Mouse (Mus musculus): ENCODE data around the gene Camkmt.
A peak's percentile ranks its signal among the peaks of the same experiment; 100 is the strongest.

The Camkmt gene

DNA sequence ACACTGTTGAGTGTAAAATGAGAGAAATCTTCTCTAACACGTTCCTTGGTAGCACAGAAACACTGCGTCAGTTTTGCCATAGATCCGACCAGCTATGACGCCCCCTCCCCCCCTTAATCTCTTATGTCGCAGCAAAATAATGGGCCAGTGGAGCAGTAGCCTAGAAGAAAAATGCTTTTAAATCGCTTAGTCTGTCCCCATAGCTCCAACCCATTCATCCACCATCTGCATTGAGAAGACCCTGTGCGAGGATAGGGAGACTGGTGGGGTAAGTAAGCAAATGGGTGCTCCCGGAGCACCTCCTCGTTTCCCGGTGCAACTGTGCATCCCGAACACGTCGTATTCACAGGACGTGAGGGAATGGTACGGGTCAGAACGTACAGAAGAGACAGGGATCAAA is 731 bp upstream of the Camkmt start:
- DNase-seq (ENCODE audit: low spot score): no peak

DNA sequence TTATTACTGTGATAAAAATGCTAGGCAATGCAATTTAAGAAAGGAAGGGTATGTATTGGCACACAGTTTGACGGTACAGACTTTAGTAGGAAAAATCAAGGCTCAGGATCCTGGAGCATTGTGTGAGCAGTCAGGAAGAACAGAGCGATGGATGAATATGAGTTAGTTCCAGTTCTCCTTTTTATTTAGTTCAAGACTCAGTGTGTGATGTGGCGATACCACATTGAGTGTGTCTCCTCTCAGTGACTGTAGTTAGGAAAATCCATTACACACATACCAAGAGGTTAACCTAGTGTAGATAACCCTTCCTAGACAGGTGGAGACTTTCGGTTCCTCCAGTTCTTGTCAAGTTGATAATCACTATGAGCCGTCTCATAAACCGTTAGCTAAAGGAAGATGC is 1.4 kb downstream of the Camkmt start:
- DNase-seq (ENCODE audit: low spot score): no peak

DNA sequence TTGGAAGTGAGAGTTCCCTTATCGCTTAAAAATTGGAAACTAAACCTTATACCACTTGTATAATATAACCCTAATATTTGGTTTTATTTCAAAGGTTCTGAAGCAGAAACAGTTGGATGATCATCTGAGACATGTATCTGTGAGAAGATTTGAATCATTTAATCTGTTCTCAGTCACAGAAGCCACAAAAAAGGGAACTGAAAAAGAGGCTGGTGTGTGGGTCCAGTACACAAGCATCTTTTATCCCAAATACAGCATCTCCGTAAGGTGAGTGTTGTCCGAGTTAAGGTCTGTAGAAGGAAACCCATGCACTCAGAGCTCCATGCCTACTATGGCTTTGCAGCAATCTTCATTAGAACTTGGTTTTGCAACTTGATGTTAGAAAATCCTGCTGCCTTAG is 6.0 kb downstream of the Camkmt start:
- DNase-seq (ENCODE audit: low spot score): no peak

DNA sequence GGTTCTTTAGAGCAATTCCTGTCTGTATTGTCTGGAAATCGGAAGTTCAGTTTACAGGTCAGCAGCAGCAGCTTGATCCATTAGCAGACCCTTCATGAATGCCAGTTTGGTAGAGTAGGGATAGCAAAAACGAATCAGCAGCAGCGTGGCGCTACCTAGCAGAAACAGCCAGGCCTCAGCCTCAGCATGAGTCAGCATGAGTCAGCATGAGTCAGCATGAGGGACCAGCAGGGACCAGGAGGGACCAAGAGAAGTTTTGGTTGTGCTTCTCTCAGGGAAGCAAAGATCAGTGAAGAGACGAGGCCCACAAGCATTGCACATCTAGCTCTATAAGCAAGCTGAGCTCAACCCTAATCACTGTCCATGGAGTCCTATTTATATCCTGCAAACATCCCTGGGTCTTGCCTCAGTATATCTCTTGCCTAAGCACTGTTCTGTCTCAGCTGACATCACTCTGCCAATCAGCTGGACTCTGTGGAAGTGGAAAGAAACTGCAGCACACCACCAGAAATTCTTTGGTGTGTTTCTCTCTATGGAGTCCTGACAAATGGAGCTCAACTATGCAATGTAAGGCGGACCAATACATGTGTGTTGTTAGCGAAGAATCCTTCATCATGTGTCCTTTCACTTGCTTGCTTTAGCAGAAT is 8.4 kb downstream of the Camkmt start:
- no peak for DNase-seq (ENCODE audit: low spot score)

GRCm38 (mm10) chr17:85100232-85100631 is 9.9 kb downstream of the Camkmt start:
- DNase-seq (ENCODE audit: low spot score): no peak

DNA sequence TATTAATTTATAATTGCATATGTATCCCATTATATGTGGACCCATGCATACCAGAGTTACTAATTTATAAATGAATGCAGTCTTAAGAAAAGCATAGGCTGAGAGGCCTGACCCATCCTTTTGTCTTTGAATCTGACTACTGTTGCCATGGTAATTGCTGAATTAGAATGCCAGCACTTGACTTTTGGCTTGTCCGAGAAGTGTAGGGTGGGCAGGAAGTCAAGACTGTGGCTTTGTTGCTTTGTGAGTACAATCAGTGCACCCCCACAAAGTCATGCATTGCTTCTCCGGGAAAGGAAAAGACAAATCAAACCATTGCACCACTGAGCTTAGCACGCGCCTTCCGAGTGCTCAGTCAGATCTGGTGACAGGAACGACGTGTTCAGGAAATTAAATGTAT is 11.4 kb downstream of the Camkmt start:
- no peak for DNase-seq (ENCODE audit: low spot score)

DNA sequence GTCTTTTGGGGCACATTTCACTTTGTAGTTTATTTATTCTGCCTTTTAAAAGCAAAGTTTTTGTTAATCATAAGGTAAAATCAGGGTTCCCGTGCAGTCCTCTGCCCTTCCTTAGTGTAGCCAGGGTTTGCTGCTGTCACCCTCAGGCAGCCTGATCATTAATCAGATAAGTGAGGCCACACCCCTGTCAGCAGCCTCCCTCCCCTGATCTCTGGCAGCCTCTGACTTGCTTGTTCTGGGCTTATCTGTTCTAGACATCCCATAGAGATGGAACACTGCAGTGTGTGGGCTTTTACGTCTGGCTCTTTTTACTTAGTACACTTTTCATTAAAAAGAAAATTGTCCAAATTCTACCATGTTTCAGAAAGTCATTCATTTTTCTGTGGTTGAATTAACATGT is 13.0 kb downstream of the Camkmt start:
- no peak for DNase-seq (ENCODE audit: low spot score)

DNA sequence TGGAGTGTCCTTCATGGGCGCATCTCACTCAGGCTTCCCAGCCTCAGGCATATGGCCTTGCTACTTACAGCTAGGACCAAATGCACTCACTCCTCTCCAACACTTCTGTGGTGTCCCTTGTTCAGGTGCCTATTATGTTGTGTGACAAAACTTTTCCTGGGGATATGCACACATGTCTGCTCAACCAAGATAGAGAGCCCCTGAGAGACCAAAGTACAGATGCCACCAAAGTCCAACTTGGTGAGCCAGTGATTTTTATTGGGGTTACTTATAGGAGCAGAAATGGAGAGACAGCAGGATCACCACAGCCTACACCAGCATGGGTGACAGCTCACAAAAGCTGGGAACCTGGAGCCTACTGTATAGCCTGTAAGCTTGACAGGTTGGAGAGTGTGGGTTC is 20.3 kb downstream of the Camkmt start:
- DNase-seq (ENCODE audit: low spot score): no peak

DNA sequence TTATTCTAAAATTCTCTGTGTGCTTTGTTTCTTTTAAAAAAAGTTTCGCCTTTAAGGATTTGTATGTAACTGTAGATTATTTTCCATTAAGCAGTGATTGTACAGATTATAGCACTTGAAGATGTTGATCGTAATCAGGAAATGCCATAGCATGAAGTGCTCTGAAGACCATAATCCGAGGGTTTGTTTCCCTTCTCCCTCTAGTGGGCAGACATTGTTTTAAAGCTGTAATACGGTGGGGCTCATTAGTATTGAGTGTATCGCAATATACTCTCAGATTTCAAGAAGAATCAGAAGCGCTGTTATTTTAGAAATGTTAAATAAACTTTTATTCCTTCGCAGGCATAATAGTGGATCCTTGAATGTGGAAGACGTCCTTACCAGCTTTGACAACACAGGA is 23.1 kb downstream of the Camkmt start:
- DNase-seq (ENCODE audit: low spot score): no peak

- peak; percentile 31 for DNase-seq (ENCODE audit: low spot score)
These were observed 26.3 kb downstream of the Camkmt start for GRCm38 (mm10) chr17:85116643-85117042.

- no peak for DNase-seq (ENCODE audit: low spot score)
These were observed 48.0 kb downstream of the Camkmt start for GRCm38 (mm10) chr17:85138393-85138792.

GRCm38 (mm10) chr17:85141621-85142020 is 51.3 kb downstream of the Camkmt start:
- no peak for DNase-seq (ENCODE audit: low spot score)

DNA sequence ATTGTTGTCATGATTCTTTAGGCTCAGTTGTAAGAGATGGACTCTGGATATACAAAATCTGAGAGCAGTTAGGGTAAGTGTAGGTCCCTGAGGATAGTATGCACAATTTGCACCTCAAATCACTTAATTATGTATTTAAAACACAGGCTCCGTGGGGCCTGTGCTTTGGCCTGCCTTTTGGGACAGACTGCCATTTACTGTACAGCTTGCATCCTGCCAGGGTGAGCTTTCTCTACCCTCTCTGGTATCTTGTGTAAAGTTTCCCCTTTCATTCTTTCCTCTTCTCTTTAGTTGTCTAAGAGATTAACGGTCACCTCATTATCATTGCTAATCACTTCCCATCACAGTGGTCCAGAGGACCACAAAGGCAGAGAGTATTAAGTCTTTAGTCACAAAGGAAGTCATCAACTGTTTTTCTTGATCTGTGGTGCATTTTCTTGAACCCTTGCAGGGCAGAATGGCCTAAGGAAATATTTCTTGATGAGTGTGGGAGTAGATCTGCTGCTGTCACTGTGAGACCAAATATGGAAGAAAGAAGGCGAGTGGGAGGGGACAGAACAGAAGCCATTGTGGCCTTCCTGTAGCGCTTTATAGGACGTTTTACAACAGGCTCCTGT is 52.3 kb downstream of the Camkmt start:
- no peak for DNase-seq (ENCODE audit: low spot score)

- DNase-seq (ENCODE audit: low spot score): peak; percentile 27
These were observed 53.8 kb downstream of the Camkmt start for GRCm38 (mm10) chr17:85144141-85144540.

GRCm38 (mm10) chr17:85148348-85148747 is 58.0 kb downstream of the Camkmt start:
- DNase-seq (ENCODE audit: low spot score): no peak

GRCm38 (mm10) chr17:85149211-85149738 is 58.9 kb downstream of the Camkmt start:
- no peak for DNase-seq (ENCODE audit: low spot score)

GRCm38 (mm10) chr17:85151264-85151663 is 60.9 kb downstream of the Camkmt start:
- no peak for DNase-seq (ENCODE audit: low spot score)

GRCm38 (mm10) chr17:85158202-85158601 is 67.8 kb downstream of the Camkmt start:
- no peak for DNase-seq (ENCODE audit: low spot score)

DNA sequence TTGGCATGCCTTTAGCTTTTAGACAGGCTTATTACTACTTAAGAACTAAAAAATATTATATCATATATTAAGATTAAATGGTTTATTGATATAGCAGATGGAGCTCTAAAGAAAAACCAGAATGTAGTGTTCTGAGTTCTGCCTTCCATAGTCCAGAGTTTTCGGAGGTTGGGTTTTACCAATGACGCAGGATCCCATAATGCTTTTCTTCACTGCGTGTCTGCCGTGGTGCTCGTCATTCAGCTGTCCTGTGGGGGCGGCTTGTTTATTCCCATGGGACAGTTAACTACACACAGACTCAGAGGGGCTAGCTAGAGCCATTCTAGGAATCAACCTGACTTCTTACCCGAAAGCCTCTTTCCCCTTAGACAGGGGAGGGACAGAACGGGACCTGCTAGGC is 69.2 kb downstream of the Camkmt start:
- no peak for DNase-seq (ENCODE audit: low spot score)

GRCm38 (mm10) chr17:85160786-85161185 is 70.4 kb downstream of the Camkmt start:
- no peak for DNase-seq (ENCODE audit: low spot score)

DNA sequence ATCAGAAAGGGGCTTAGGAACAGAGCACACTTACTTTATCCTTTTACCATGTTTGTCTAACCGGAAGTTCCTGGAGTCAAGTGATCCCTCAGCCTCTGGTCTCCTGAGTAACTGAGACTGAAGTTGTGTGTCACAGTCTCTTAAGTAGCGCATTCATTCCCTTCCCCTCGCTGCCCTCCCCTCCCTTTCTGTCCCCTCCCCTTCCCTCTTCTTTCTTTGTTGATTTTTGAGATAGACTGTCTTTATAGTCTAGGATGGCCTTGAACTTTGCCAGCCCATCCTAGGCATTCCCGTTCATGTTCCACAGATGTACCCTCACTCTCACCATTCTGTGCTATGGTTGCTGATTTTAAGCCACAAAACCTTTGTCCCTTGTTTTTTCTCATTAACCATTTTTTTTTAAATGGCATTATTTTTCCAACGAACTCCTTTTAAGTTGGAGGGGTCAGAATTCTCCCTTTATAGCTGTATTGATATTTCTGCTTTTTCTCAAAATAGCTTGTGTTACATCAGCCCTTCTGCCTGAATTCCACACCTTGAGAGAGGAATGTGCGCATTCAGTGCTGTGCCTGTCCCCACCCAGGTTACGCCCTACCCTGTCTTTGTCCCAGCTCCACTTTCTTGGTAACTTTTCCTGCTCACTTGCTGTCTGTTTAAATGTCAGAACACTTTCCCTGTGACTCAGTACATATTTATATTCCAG is 72.4 kb downstream of the Camkmt start:
- DNase-seq (ENCODE audit: low spot score): no peak

GRCm38 (mm10) chr17:85163272-85163610 is 72.9 kb downstream of the Camkmt start:
- DNase-seq (ENCODE audit: low spot score): no peak

GRCm38 (mm10) chr17:85168761-85169160 is 78.4 kb downstream of the Camkmt start:
- no peak for DNase-seq (ENCODE audit: low spot score)
